Mouse (Mus musculus) cortical plate, adult 2 months (tissue): ENCODE results near the gene Serpina3j. TPM values are rescaled to one million over a fixed set of nuclear protein-coding genes. Genes with fewer than 3 reads are reported as not detected.
"Not testable (repeated sequence)": the region's sequence is repeated elsewhere in the genome, so short reads cannot be mapped to it uniquely, and the experiment has no call there.

Source experiments
- H3K27ac ChIP-seq: fragments of 200-500 bp; 2 replicates; pipeline ENCODE4 v1.5.1; 2012; ENCODE audit warnings: low read length, control low read depth, inconsistent platforms; ENCODE audit not compliant: insufficient read depth
- H3K4me1 ChIP-seq: fragments of 200-500 bp; 2 replicates; pipeline ENCODE4 v1.6.1; 2011; ENCODE audit warnings: low read length; ENCODE audit not compliant: control insufficient read depth, insufficient read depth
- H3K4me3 ChIP-seq: fragments of 200-500 bp; 2 replicates; pipeline ENCODE4 v1.5.1; 2011; ENCODE audit warnings: mild to moderate bottlenecking, low read length, control low read depth; ENCODE audit not compliant: insufficient read depth
- CTCF ChIP-seq: fragments of 200-500 bp; IDR thresholded peaks from 2 replicates; pipeline ENCODE4 v1.5.1; 2011; ENCODE audit warnings: mild to moderate bottlenecking, control low read depth, low read length; ENCODE audit not compliant: insufficient read depth; ENCODE audit errors: extremely low read depth
- POLR2A ChIP-seq: fragments of 200-500 bp; IDR thresholded peaks from 2 replicates; pipeline ENCODE4 v1.6.1; 2011; ENCODE audit warnings: mild to moderate bottlenecking, low read length, control low read depth; ENCODE audit not compliant: insufficient read depth; ENCODE audit errors: extremely low read depth
- polyA plus RNA-seq: library from polyadenylated mRNA; depleted of rRNA; stranded (reverse); fragments of >200 nt; gene quantifications from 2 replicates; pipeline ENCODE4 v1.2.3, GENCODE M21; 2012

Gene Serpina3j
- polyA plus RNA-seq, 1 experiment: not detected

DNA sequence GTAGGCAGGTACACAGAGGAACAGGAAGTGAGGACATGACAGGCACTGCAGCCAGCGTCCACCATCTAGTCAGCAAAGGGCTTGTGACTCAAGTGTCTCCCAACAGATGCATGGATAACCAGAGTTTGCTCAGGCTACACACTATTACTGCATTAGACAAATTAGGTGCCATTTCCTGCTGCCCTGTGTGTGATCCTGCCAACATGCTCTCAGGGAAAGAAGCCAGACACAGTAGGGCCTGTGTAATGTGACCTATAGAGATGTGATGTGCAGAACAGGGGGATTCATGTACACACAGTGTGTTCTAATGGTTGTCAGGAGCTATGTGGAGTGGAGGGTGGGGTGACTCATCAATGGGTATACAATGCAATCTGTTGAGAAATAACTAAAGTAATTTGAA is 8.1 kb downstream of the Serpina3j start:
- no peak overlapping the region for H3K27ac ChIP-seq
- H3K4me3 ChIP-seq: no peak overlapping the region
- no peaks in the 10 kb centered on the region for H3K4me1 ChIP-seq
- TF ChIP-seq POLR2A (no peak), CTCF (no peak)

DNA sequence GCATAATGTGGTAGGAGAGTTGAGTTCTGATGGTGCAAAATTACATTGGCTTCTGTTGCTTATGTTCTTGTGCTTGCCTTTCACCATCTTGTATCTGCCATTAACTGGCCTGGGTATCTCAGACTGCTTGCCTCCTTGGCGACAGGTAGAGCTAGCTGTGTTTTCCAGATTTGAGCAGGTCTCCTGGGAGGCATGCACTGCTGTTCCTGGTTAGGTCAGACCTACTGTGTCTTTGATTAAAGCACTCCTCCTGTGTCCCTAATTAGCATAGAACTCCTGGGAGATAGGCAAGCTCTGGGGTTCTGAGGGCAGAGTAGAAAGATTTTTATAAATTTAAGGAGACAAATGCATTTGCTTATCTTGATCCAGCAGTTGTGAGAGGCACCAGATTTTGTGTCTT is 17.3 kb downstream of the Serpina3j start:
- Histone ChIP-seq H3K4me3 (no peak overlapping the region), H3K27ac (no peak overlapping the region)
- no peak for TF ChIP-seq CTCF
- no peak for TF ChIP-seq POLR2A

DNA sequence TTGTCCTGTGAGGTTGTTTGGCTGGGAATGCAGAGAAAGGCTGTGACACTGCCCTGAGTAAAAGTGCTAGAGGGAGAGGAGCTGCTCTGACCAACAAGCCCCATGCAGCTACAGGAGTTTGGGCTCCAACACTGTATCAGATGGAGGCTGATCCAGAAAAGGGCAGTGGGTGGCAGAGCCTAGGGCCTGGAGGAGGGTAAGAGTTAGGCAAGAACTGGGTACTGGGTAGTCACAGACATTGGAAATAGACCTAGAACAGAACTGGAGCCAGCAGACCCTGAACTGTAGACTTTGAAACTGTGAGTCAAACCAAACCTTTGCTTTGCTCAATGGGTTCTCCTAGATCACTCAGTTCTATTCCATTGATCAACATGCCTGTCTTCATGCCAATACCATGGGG is 22.5 kb downstream of the Serpina3j start:
- not testable (repeated sequence) for H3K27ac ChIP-seq, H3K4me3 ChIP-seq, H3K4me1 ChIP-seq

More for the DNA sequence above, 17.3 kb downstream of the Serpina3j start:
- H3K4me1 ChIP-seq: no peaks in the 10 kb centered on the region

DNA sequence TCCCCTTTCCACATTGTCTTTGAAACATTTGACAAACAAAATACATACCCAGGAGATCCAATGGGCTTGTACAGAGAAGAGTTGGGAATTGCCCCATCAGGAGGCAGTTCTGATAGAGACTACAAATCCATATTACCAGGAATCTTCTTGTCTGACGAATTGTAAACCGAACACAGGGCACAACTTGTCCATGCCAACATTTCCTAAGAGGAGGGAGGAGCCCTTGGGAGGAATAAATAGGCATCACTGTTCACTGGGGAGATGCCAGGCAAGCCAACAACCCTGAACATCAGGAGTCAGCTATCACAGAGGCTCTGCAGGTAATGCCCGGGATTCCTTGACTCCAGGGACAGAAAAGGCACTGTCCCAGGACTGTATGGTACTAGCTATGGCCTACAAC is 23.9 kb downstream of the Serpina3j start, which contains the start of the genes Serpina3k and Serpina3m:
Gene Serpina3k, plus strand, starts transcription at position 261 of the 400 bp plus-strand sequence.
Gene Serpina3m, plus strand, starts transcription at position 261 of the 400 bp plus-strand sequence.
- not testable (repeated sequence) for H3K4me1 ChIP-seq, H3K27ac ChIP-seq, H3K4me3 ChIP-seq

DNA sequence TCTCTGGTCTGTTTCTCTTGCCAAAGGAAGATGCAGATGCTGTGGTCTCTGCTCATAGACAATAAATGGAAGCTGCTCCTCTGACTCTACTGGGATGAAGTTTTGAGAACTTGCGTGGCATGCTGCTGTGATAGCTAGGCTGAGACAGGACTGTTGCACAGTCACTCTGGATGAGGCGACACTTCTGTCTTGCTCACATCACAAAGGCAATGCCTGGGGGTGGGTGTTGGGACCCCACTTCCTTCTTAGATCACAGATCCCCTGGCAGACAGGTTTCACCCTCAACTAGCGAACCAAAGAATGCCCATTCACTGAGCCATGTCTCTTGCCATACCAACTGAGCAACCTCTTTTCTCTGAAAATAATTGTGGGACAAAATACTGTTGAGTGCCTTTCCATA is 24.4 kb downstream of the Serpina3j start:
- TF ChIP-seq POLR2A (no peak), CTCF (no peak)
- no peak overlapping the region for H3K4me3 ChIP-seq
- no peak overlapping the region for H3K27ac ChIP-seq
- no peaks in the 10 kb centered on the region for H3K4me1 ChIP-seq

DNA sequence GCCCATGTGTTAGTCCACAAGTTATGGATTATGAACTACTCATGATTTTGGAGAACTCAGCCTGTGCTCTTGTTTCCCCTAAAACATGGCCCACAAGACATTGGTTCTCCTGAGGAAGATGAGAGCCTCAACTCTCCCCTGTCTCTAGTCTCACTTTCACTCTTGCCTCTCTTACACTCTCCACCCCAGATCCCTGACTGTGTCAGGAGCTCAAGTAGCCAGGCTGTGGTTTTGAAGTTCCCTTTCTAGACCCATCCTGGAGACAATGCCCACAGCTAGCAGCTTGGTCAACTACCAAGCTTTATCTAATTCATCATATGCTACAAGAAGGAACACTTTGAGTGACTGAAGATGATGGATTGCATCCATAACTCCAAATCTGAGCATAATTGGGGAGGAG is 28.1 kb downstream of the Serpina3j start:
- not testable (repeated sequence) for H3K4me3 ChIP-seq, H3K4me1 ChIP-seq, H3K27ac ChIP-seq

DNA sequence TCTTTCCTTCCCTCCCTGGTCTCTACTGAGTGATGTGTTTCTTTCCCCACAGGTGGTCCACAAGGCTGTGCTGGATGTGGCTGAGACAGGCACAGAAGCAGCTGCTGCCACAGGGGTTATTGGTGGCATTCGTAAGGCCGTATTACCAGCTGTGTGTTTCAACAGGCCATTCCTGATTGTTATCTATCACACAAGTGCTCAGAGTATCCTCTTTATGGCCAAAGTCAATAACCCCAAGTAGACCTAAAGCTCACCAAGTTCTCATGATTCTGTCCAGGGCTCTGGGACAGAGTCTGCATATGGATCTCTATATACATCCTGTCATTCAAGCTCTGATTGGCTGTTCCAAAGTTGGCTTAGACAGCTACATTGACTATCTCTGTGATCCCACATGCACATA is 30.8 kb downstream of the Serpina3j start:
- Histone ChIP-seq H3K27ac (no peak overlapping the region), H3K4me1 (no peaks in the 10 kb centered on the region), H3K4me3 (no peak overlapping the region)
- no peak for TF ChIP-seq CTCF
- no peak for TF ChIP-seq POLR2A

DNA sequence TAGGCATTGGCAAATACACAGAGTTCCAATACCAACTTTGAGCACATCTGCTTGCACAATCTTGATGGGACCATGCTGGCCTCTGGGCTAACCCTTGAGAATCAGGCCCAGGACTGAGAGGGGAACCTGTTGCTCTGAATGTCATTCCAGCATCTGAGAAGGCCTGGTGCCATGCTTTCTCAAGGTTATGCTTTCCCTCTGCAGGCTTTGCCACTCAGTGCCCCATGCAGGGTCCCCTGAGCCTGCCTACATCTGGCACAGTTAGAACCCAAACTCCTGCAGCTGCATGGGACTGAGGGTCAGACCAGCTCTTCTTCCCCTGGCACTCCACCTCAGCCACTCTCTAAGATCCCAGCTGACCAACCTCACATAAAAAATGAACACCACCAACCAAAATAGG is 31.4 kb downstream of the Serpina3j start:
- no peak for TF ChIP-seq CTCF
- TF ChIP-seq POLR2A: no peak
- Histone ChIP-seq H3K27ac (no peak overlapping the region), H3K4me3 (no peak overlapping the region), H3K4me1 (no peaks in the 10 kb centered on the region)

DNA sequence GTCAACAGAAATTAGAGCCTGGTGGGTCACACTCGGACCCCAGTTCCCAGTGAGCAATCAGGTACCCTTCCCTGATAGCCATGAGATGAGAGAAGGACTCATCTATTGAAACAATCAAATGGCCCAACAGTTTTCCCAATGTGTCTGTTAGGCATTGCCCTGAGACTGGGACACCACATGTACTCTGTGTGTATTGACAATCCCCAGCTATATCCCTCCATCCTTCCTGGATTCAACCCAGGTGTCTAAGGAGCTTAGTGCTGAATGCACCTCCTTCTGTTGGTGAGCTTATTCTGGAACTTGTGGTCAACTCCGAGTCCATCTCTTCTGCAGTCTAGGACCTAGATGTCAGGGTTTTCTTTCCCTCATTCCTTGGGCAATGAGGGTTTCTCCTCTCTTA is 32.7 kb downstream of the Serpina3j start:
- Histone ChIP-seq H3K27ac (no peak overlapping the region), H3K4me3 (no peak overlapping the region), H3K4me1 (no peaks in the 10 kb centered on the region)
- TF ChIP-seq CTCF (no peak), POLR2A (no peak)

DNA sequence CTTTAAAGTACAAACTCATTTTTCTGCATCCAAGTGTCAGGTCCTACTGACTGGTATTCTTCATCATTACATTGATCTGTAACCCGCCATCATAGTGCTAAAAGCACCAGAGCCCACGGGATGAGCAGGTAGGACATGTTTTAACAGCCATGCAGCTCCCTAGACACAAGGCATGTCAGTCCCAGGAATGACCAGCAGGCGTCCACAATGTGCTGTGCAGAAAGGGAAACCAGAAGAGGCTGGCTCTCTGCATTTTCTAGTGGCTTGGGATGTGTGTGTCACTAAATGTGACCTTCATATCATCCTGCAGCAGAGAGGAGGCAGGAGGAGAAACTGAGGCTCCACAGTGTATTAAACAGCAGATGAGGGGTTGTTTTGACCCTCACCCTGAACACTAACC is 37.5 kb downstream of the Serpina3j start:
- not testable (repeated sequence) for H3K27ac ChIP-seq, H3K4me3 ChIP-seq, H3K4me1 ChIP-seq
- peak; percentile 47 for TF ChIP-seq CTCF

DNA sequence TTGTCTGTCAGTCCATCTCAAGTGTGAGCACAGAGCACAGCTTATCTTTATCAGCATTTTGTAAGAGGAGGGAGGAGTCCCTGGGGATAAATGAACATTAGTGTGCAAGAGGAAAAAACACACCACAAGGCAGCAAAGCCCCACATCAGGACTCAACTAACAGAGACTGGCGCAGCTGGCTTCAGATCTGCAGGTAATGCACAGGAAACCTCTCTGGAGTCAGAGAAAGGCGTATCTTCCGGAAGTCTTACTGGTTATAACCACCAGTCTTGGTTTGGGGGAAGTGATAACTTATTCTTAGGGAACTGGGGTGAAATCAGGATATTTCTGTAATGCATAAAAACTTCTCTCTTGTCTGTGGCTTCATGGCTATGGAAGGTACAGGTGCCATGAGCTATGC is 41.7 kb downstream of the Serpina3j start:
- TF ChIP-seq POLR2A (no peak), CTCF (no peak)
- Histone ChIP-seq H3K4me1 (no peaks in the 10 kb centered on the region), H3K27ac (no peak overlapping the region), H3K4me3 (no peak overlapping the region)
